Mouse (Mus musculus) heart, postnatal 0 days (tissue): Measurements from ENCODE around the gene Col5a1. TPM values are rescaled to one million over a fixed set of nuclear protein-coding genes. Genes with fewer than 3 reads are reported as not detected.

Source experiments
- ATAC-seq: fragments of 200-750 bp; cut with Nextera tagmentation; 2 replicates; pipeline ENCODE4 v1.8.0; 2017; ENCODE audit warnings: low read depth, moderate number of reproducible peaks, moderate library complexity; ENCODE audit not compliant: insufficient read depth
- DNase-seq: peaks from one replicate; pipeline ENCODE4 v3.0.0-alpha.2; 2016; ENCODE audit warnings: low spot score
- H3K27ac ChIP-seq: fragments of 300-500 bp; sonication (generic); 2 replicates; pipeline ENCODE4 v1.5.1; 2014; ENCODE audit warnings: low read depth, mild to moderate bottlenecking
- H3K27me3 ChIP-seq: fragments of 300-500 bp; sonication (generic); 2 replicates; pipeline ENCODE4 v1.6.1; 2014; ENCODE audit warnings: low read length, mixed read lengths; ENCODE audit not compliant: control insufficient read depth, insufficient read depth
- H3K36me3 ChIP-seq: fragments of 300-500 bp; sonication (generic); replicated peaks from 2 replicates; pipeline ENCODE4 v1.6.1; 2014; ENCODE audit warnings: low read length, mixed read lengths; ENCODE audit not compliant: control insufficient read depth, insufficient read depth
- H3K4me1 ChIP-seq: fragments of 300-500 bp; sonication (generic); 2 replicates; pipeline ENCODE4 v1.6.1; 2014; ENCODE audit warnings: antibody characterized with exemption; ENCODE audit not compliant: control insufficient read depth, insufficient read depth
- H3K4me2 ChIP-seq: fragments of 300-500 bp; sonication (generic); 2 replicates; pipeline ENCODE4 v1.6.1; 2014; ENCODE audit warnings: low read depth, mild to moderate bottlenecking, low read length, moderate library complexity
- H3K4me3 ChIP-seq: fragments of 300-500 bp; sonication (generic); 2 replicates; pipeline ENCODE4 v1.5.1; 2014; ENCODE audit warnings: low read depth, low read length
- H3K9ac ChIP-seq: fragments of 300-500 bp; sonication (generic); replicated peaks from 2 replicates; pipeline ENCODE4 v1.6.1; 2014; ENCODE audit warnings: low read depth, low read length, mixed read lengths
- H3K9me3 ChIP-seq: fragments of 300-500 bp; sonication (generic); replicated peaks from 2 replicates; pipeline ENCODE4 v1.6.1; 2016; ENCODE audit warnings: low read length; ENCODE audit not compliant: control insufficient read depth
- CTCF ChIP-seq: IDR thresholded peaks from 2 replicates; pipeline ENCODE4 v1.5.1; 2016; ENCODE audit warnings: antibody characterized with exemption, control low read depth, low read depth
- EP300 ChIP-seq: IDR thresholded peaks from 2 replicates; pipeline ENCODE4 v1.6.1; 2016; ENCODE audit warnings: antibody characterized with exemption, low read depth
- WGBS: fragments of 180-500 bp; shearing (Covaris S2); extraction: QIAGEN DNeasy Blood & Tissue Kit; methylation state at CpG from one replicate; pipeline ENCODE4 v1.1.7; 2014; 5-methylcytosine and 5-hydroxymethylcytosine counted together
- polyA plus RNA-seq: library from polyadenylated mRNA; unstranded; fragments of >200 nt; fragmentation: Nextera tagmentation; extraction: Ambion mirVana; gene quantifications from 2 replicates; pipeline ENCODE4 v1.2.1, GENCODE M21; 2015
- total RNA-seq: library from RNA; depleted of rRNA; stranded (reverse); fragments of >200 nt; gene quantifications from 2 replicates; pipeline ENCODE4 v1.2.3, GENCODE M21; 2014; ENCODE audit warnings: low replicate concordance

Gene Col5a1
- total and polyA plus RNA-seq, 2 experiments from 2014 or later, result 41.9 to 129 TPM

DNA sequence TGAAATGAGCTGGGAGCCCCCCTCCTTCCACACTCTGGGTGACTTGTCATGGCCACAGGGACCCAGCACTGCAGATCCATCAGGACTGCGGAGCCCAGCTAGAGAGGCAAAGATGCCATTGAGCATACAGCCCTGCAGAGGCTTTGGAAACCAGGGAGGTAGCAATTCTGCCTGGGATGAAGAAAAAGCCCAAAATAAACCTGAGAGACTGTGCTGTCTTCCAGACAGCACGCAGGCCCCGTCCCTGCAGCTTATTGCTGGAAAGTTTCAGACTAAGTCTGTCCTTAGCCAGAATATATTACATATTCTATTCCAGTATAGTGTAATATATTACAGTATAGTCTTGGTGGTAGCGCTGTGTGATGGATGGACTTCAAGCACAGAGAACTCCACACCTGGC is 61.0 kb downstream of the Col5a1 start:
- no peaks in the 10 kb centered on the region for H3K27me3 ChIP-seq
- H3K27ac ChIP-seq, result no peak overlapping the region
- H3K4me2 ChIP-seq, result no peak overlapping the region
- H3K4me1 ChIP-seq, result no peaks in the 10 kb centered on the region
- H3K36me3 ChIP-seq, result no peaks in the 10 kb centered on the region; the same call in 1 of the 2 replicates
- no peak for TF ChIP-seq CTCF
- no peak for TF ChIP-seq EP300
- H3K9ac ChIP-seq, result no peak overlapping the region
- H3K9me3 ChIP-seq, result no peaks in the 10 kb centered on the region
- ATAC-seq (no peak), DNase-seq (no peak)
- WGBS, result 86% methylated on average over 4 of the region's 4 CpGs
- no peak overlapping the region for H3K4me3 ChIP-seq

GRCm38 (mm10) chr2:27947917-27948316 is 61.7 kb downstream of the Col5a1 start:
- no peak overlapping the region for H3K9ac ChIP-seq
- TF ChIP-seq EP300, result no peak
- H3K27ac ChIP-seq, result no peak overlapping the region
- H3K4me2 ChIP-seq, result no peak overlapping the region
- no peak for DNase-seq
- H3K36me3 ChIP-seq, result no peaks in the 10 kb centered on the region; the same call in 1 of the 2 replicates
- H3K27me3 ChIP-seq, result no peaks in the 10 kb centered on the region
- H3K4me1 ChIP-seq, result no peaks in the 10 kb centered on the region
- ATAC-seq, result no peak
- H3K9me3 ChIP-seq, result no peaks in the 10 kb centered on the region
- no peak overlapping the region for H3K4me3 ChIP-seq
- 84% methylated on average over 5 of the region's 5 CpGs for WGBS

GRCm38 (mm10) chr2:27953866-27954265 is 67.6 kb downstream of the Col5a1 start:
- Histone ChIP-seq H3K9ac (no peak overlapping the region), H3K4me1 (peaks cover 7% of the 10 kb centered on the region; the same call in 1 of the 2 replicates), H3K27me3 (no peaks in the 10 kb centered on the region), H3K27ac (no peak overlapping the region), H3K9me3 (no peaks in the 10 kb centered on the region), H3K36me3 (no peaks in the 10 kb centered on the region; the same call in 1 of the 2 replicates), H3K4me3 (no peak overlapping the region), H3K4me2 (no peak overlapping the region)
- TF ChIP-seq EP300, result no peak
- TF ChIP-seq CTCF, result no peak
- DNase-seq, result peak; percentile 67
- 17% methylated on average over 3 of the region's 3 CpGs for WGBS
- peak; percentile 67 for ATAC-seq

DNA sequence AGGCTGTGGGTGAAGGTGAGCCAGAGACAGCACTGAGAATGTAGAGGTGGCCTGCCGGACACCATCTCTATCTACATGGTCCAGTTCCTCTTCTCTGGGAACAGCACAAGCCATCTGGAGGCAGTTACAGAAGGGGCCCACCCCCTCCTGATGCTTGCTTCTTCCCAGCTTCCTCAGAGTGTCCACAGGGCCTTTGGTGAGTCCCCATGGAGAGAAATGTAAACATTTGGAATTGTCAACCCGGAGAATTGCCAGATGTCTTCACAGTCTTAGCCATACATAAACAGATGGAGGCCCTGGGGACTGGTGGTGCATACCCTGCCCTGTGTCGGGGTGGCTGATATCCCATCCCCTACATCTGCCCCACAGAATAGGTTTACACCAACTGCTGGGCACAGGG is 68.7 kb downstream of the Col5a1 start:
- no peak overlapping the region for H3K4me2 ChIP-seq
- no peak for TF ChIP-seq EP300
- no peak for TF ChIP-seq CTCF
- H3K9ac ChIP-seq, result no peak overlapping the region
- no peaks in the 10 kb centered on the region; the same call in 1 of the 2 replicates for H3K36me3 ChIP-seq
- peaks cover 7% of the 10 kb centered on the region; the same call in 1 of the 2 replicates for H3K4me1 ChIP-seq
- no peak overlapping the region for H3K27ac ChIP-seq
- no peaks in the 10 kb centered on the region for H3K27me3 ChIP-seq
- no peaks in the 10 kb centered on the region for H3K9me3 ChIP-seq
- DNase-seq (no peak), ATAC-seq (no peak)
- no peak overlapping the region for H3K4me3 ChIP-seq
- WGBS, result 64% methylated on average over 3 of the region's 3 CpGs

- Histone ChIP-seq H3K27ac (peak overlapping the region; percentile 31; the same call in 1 of the 2 replicates), H3K36me3 (no peaks in the 10 kb centered on the region; the same call in 1 of the 2 replicates), H3K9ac (no peak overlapping the region), H3K4me1 (peaks cover 7% of the 10 kb centered on the region; the same call in 1 of the 2 replicates), H3K4me2 (no peak overlapping the region), H3K9me3 (no peaks in the 10 kb centered on the region), H3K27me3 (no peaks in the 10 kb centered on the region), H3K4me3 (no peak overlapping the region)
- 69% methylated on average over 7 of the region's 7 CpGs for WGBS
- ATAC-seq, result no peak
- no peak for DNase-seq
- no peak for TF ChIP-seq CTCF
- TF ChIP-seq EP300, result no peak
Observed at GRCm38 (mm10) chr2:27956751-27957150, 70.5 kb downstream of the Col5a1 start.

DNA sequence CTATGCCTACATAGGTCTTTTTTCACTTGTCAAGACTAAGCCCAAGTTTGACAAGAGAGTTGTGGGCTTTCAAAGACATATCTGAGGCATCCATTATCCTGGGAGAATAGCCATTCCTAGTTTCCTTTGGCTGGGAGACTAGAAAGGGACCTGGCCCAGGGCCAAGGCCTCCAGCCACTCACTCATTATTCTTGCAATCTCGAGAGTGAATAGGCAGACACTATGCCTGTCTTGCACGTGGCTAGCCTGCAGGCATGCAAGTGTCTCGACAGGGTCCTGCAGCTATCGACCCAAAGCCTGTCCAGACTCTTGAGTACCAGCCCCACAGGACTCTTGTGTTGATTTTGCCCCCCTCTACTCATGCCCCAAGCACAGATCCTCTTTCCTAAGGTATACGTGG is 71.0 kb downstream of the Col5a1 start:
- peak overlapping the region; percentile 31; the same call in 1 of the 2 replicates for H3K27ac ChIP-seq
- DNase-seq, result peak; percentile 23
- H3K9me3 ChIP-seq, result no peaks in the 10 kb centered on the region
- H3K4me1 ChIP-seq, result peaks cover 7% of the 10 kb centered on the region; the same call in 1 of the 2 replicates
- H3K4me2 ChIP-seq, result no peak overlapping the region
- WGBS, result 25% methylated on average over 5 of the region's 5 CpGs
- no peaks in the 10 kb centered on the region for H3K27me3 ChIP-seq
- no peak for ATAC-seq
- H3K9ac ChIP-seq, result no peak overlapping the region
- no peaks in the 10 kb centered on the region; the same call in 1 of the 2 replicates for H3K36me3 ChIP-seq
- H3K4me3 ChIP-seq, result no peak overlapping the region
- no peak for TF ChIP-seq CTCF
- no peak for TF ChIP-seq EP300
